Mouse (Mus musculus) c-Kit-negative CD71-positive TER-119-positive erythroid progenitor cells, embryonic 14.5 days (primary cell): Measurements from ENCODE around the gene Dnaja3.

Experiments
- DNase-seq: peaks from one replicate; pipeline ENCODE4 v3.0.0-alpha.2; 2013; ENCODE audit warnings: low read depth, low spot score

Gene Dnaja3

GRCm38 (mm10) chr16:4639831-4640237 lies at the start of gene Dnaja3, which contains the start of gene Vasn:
Dnaja3 (plus strand) TSS chr16:4639989.
Vasn (plus strand) TSS chr16:4639941.
- peak; percentile 70 for DNase-seq

GRCm38 (mm10) chr16:4590236-4590635 lies 49.6 kb upstream of the Dnaja3 start:
- no peak for DNase-seq

- DNase-seq: no peak
Measured at GRCm38 (mm10) chr16:4592909-4593875, 46.6 kb upstream of the Dnaja3 start.

GRCm38 (mm10) chr16:4593971-4594813 lies 45.6 kb upstream of the Dnaja3 start, which contains the start of gene Glis2:
Glis2 (plus strand) TSS chr16:4594713.
- DNase-seq: no peak

GRCm38 (mm10) chr16:4594814-4595526 lies 44.8 kb upstream of the Dnaja3 start:
- DNase-seq: no peak

- DNase-seq: no peak
Measured at GRCm38 (mm10) chr16:4595527-4595963, 44.2 kb upstream of the Dnaja3 start.

GRCm38 (mm10) chr16:4596141-4596728 lies 43.6 kb upstream of the Dnaja3 start:
- DNase-seq: no peak

GRCm38 (mm10) chr16:4596836-4597235 lies 43.0 kb upstream of the Dnaja3 start:
- no peak for DNase-seq

GRCm38 (mm10) chr16:4597296-4597695 lies 42.5 kb upstream of the Dnaja3 start:
- no peak for DNase-seq

GRCm38 (mm10) chr16:4598041-4598440 lies 41.7 kb upstream of the Dnaja3 start:
- no peak for DNase-seq

GRCm38 (mm10) chr16:4598891-4599543 lies 40.8 kb upstream of the Dnaja3 start:
- DNase-seq: no peak

- no peak for DNase-seq
Measured at GRCm38 (mm10) chr16:4599616-4600015, 40.2 kb upstream of the Dnaja3 start.

- DNase-seq: no peak
Measured at GRCm38 (mm10) chr16:4600701-4601310, 39.0 kb upstream of the Dnaja3 start.

GRCm38 (mm10) chr16:4602189-4602588 lies 37.6 kb upstream of the Dnaja3 start:
- no peak for DNase-seq

- DNase-seq: no peak
Measured at GRCm38 (mm10) chr16:4602766-4603452, 36.9 kb upstream of the Dnaja3 start.

- no peak for DNase-seq
Measured at GRCm38 (mm10) chr16:4603453-4603837, 36.3 kb upstream of the Dnaja3 start.

- DNase-seq: no peak
Measured at GRCm38 (mm10) chr16:4604293-4604837, 35.4 kb upstream of the Dnaja3 start.

- DNase-seq: no peak
Measured at GRCm38 (mm10) chr16:4605514-4606131, 34.2 kb upstream of the Dnaja3 start.
